Mouse (Mus musculus) cortical plate, adult 2 months (tissue): ENCODE measurements around the gene Vcp. TPM values are rescaled to one million over a fixed set of nuclear protein-coding genes. Genes with fewer than 3 reads are reported as not detected.

ENCODE experiments used
- H3K27ac ChIP-seq: fragments of 200-500 bp; 2 replicates; pipeline ENCODE4 v1.5.1; 2012; ENCODE audit warnings: low read length, control low read depth, inconsistent platforms; ENCODE audit not compliant: insufficient read depth
- H3K4me1 ChIP-seq: fragments of 200-500 bp; 2 replicates; pipeline ENCODE4 v1.6.1; 2011; ENCODE audit warnings: low read length; ENCODE audit not compliant: control insufficient read depth, insufficient read depth
- H3K4me3 ChIP-seq: fragments of 200-500 bp; 2 replicates; pipeline ENCODE4 v1.5.1; 2011; ENCODE audit warnings: mild to moderate bottlenecking, low read length, control low read depth; ENCODE audit not compliant: insufficient read depth
- CTCF ChIP-seq: fragments of 200-500 bp; IDR thresholded peaks from 2 replicates; pipeline ENCODE4 v1.5.1; 2011; ENCODE audit warnings: mild to moderate bottlenecking, control low read depth, low read length; ENCODE audit not compliant: insufficient read depth; ENCODE audit errors: extremely low read depth
- POLR2A ChIP-seq: fragments of 200-500 bp; IDR thresholded peaks from 2 replicates; pipeline ENCODE4 v1.6.1; 2011; ENCODE audit warnings: mild to moderate bottlenecking, low read length, control low read depth; ENCODE audit not compliant: insufficient read depth; ENCODE audit errors: extremely low read depth
- polyA plus RNA-seq: library from polyadenylated mRNA; depleted of rRNA; stranded (reverse); fragments of >200 nt; gene quantifications from 2 replicates; pipeline ENCODE4 v1.2.3, GENCODE M21; 2012

Vcp gene
- polyA plus RNA-seq, 1 experiment: 176 TPM

DNA sequence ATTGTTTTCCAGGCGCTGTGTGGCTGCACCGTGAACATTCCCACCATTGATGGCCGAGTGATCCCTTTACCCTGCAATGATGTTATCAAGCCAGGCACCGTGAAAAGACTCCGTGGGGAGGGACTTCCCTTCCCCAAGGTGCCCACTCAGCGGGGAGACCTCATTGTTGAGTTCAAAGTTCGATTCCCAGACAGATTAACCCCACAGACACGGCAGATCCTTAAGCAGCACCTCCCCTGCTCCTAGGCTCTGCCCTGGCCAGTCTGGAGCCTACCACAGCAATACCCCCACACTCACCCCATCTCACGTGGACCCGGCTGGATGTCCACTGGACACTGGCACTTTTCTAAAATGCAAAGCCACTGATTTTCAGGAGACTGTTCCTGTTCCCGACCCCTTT is 43.0 kb downstream of the Vcp start:
- H3K27ac ChIP-seq: no peak overlapping the region
- H3K4me3 ChIP-seq: no peak overlapping the region
- TF ChIP-seq POLR2A (no peak), CTCF (no peak)
- peaks cover 4% of the 10 kb centered on the region; the same call in 1 of the 2 replicates for H3K4me1 ChIP-seq

DNA sequence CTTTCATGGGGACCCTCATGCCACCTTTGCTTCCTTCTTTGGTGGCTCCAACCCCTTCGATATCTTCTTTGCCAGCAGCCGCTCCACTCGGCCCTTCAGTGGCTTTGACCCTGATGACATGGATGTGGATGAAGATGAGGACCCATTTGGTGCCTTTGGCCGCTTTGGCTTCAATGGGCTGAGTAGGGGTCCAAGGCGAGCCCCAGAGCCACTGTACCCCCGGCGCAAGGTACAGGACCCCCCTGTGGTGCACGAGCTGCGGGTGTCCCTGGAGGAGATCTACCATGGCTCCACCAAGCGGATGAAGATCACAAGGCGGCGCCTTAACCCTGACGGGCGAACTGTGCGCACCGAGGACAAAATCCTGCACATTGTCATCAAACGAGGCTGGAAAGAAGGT is 43.7 kb downstream of the Vcp start:
- H3K4me3 ChIP-seq: no peak overlapping the region
- H3K27ac ChIP-seq: no peak overlapping the region
- peaks cover 4% of the 10 kb centered on the region; the same call in 1 of the 2 replicates for H3K4me1 ChIP-seq
- TF ChIP-seq CTCF: no peak
- no peak for TF ChIP-seq POLR2A

DNA sequence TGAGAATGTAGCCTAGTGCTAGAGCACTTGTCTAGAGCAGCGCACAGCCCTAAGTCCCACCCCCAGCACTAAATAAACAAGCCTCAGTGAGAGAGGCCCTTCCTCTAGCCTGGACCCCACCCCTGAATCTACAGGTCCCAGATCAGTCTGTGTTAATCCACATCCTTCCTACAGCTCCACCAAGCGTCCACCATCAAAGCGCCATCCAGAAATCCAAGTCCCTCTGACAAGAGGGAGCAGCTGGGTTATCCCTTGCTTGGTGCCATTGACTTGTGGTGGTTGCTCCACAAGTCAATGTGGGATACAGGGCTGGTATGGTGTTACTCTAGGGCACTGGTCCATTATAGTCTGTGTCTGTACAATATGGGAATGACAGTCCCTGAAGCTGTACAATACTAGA is 45.1 kb downstream of the Vcp start:
- Histone ChIP-seq H3K4me1 (peaks cover 4% of the 10 kb centered on the region; the same call in 1 of the 2 replicates), H3K4me3 (no peak overlapping the region), H3K27ac (no peak overlapping the region)
- TF ChIP-seq CTCF: no peak
- TF ChIP-seq POLR2A: no peak

DNA sequence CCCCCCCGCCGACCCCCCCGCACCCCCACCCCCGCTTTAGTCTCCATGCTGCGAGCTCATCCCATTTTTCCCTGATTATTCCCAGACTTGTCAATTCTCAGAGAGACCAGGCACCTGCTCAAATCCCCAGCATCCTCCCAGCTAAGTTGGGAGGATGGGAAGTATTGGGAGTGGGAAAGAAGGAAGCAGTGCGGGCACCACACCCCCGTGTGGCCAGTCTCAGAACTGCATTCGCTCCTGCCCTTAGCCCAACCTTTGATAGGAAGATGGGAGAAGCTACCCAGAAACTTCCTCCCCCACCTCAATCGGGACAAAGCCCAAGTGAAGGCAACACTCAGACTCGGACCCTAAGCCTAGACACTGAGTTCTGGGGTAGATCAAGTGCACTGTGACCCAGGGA is 46.0 kb downstream of the Vcp start:
- no peak overlapping the region for H3K27ac ChIP-seq
- H3K4me3 ChIP-seq: peak overlapping the region; percentile 94; the same call in 1 of the 2 replicates
- TF ChIP-seq POLR2A (no peak), CTCF (peak; percentile 88)
- H3K4me1 ChIP-seq: peaks cover 4% of the 10 kb centered on the region; the same call in 1 of the 2 replicates

DNA sequence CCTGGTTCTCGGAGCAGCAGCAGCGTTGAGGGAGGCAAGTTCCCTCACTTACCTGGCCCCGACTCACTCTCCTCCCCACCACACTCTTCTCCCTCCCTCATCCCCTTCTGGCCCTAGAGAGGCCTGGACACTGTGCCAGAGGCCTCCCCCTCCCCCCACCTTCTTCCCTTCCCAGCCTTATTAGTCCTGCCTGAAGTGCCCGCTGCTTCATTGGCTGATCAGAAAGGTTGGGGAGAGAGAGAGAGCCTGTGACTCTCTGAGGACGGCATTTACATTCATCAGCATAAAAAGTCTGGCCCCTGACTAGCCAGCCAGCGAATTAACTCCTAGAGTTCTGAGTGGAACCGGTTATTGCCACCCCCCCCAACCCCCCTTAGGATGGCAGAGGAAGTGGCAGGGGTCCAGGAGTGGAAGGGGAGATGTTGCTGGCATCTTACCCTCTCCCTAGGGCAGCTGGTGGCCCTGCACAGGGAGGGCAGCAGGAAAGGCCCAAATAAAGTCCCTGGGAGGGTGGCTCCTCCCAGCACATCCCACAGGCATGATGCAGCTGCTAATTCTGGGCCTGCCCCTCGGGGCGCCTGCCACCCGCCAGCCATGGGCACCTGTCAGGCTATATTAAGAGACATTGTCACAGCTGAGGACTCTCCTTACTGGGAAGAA is 46.7 kb downstream of the Vcp start:
- Histone ChIP-seq H3K27ac (peak overlapping the region; percentile 88), H3K4me3 (peak overlapping the region; percentile 94), H3K4me1 (peaks cover 5% of the 10 kb centered on the region; the same call in 1 of the 2 replicates)
- TF ChIP-seq CTCF (no peak), POLR2A (peak; percentile 42; the same call in 1 of the 2 replicates)

DNA sequence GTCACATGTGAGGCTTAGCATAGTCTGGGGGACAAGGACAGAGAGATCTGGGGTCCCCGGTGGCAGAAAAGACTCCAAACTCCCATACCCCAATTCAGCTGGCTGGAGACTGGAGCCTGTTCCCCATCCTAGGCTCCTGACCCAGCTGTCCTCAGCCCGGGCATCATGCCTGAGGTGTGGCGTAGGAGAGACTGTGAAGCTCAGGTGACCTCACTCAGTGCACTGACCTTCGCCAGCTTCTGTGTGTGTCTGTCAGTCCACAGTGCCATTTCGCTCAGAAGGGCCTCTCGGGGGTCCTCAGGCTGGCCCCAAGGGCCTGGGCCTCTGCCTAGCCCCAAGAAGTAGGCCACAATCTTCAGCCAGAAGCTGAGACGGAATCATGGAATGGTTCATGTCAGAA is 47.7 kb downstream of the Vcp start:
- peak overlapping the region; percentile 88 for H3K27ac ChIP-seq
- TF ChIP-seq CTCF (no peak), POLR2A (no peak)
- H3K4me1 ChIP-seq: peaks cover 6% of the 10 kb centered on the region
- H3K4me3 ChIP-seq: peak overlapping the region; percentile 94

DNA sequence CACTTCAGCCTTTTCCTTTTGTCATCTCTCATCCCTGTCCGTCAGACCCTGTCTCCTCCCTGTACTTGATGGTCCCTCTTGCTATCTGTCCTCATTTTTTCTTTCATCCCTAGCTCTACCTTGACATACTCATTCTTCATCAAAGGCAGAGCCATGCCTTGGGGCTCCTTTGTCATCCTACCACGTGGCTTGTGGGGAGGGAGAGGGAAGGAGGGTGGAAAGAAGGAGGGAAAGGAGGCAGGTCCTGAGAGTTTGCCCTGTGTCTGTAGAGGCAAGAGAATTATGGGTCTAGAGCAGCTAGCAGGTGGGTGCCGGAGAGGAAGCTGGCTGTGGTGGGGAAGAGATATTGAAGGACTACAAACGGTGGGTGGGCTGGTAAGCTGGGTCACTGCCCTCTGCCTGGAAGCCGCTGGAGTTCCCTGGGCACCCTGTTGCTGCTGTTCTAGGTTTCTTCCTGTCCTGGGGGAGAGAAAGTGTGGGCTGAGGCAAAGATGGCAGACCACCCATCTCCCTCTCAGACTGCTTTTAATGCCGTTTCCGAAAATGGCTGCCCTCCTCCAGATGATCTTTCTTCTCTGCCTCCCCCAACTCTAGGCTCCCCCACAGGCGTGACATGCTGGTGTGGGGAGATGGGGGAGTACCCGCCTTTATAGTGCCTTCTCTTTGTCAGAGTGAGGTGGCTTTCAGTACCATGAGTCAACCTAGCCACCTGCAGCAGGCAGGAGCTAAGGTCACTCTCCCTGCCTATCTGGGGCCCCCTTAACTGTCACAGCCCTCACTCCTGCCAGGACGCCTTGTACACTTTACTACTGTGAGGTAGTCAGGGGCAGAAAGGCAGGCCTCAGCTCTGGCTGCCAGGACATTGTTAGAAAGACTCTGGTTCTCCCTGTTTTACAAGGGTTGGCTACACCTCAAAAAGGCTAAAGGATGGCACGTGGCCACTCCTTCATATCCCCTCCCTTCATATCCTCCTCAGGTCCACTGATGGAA is 48.8 kb downstream of the Vcp start:
- H3K27ac ChIP-seq: peak overlapping the region; percentile 88
- peak overlapping the region; percentile 94 for H3K4me3 ChIP-seq
- TF ChIP-seq POLR2A (no peak), CTCF (no peak)
- peaks cover 7% of the 10 kb centered on the region for H3K4me1 ChIP-seq

DNA sequence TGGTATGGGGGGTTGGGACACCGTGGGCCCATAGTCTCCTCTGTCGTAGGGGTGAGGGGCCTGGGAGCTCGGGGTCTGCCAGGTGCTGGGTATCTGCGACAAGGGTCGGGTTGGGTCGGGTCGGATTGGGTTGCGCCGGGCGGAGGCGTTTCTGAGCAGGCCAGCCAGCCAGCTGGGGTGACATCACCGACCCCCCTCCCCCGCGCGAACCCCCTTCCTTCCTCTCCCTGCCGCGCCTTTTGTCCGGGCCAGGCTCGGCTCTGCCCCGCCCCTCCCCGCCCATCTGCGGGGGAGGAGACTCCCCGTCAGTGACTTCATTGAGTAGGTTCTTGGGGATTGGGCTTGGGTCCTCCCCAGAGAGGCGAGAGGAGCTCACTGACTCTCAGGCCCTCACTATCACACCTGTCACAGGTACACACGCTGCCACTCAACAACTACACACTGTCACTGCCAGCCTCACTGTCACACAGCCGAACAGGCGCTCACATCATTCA is 50.2 kb downstream of the Vcp start:
- Histone ChIP-seq H3K4me3 (peak overlapping the region; percentile 94), H3K4me1 (peaks cover 16% of the 10 kb centered on the region), H3K27ac (peak overlapping the region; percentile 96)
- TF ChIP-seq POLR2A (peak; percentile 82), CTCF (no peak)

DNA sequence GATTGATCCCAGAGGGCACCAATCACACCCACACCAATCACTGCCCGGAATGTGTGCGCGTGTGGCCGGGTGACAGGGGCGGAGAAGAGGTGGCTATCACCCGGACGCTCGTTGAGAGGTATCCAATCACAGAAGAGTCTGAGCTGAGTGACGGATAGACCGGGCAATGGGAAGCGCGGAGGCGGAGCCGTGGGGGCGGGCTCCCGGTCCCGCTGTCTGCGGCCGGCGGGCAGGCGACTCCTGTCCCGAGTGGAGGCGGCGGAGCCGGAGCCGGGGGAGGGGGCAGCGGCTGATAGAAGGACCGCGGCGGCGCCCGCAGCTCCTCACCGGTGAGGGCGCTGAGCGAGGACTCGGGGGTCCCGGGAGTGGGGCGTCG is 50.6 kb downstream of the Vcp start, which contains the start of gene Dnajb5:
TSS of gene Dnajb5 (plus strand) at position 139 of the 376 bp plus-strand sequence.
- TF ChIP-seq CTCF (no peak), POLR2A (no peak)
- peak within 1 kb of the TSS; percentile 96 for H3K27ac ChIP-seq
- H3K4me1 ChIP-seq: peaks cover 16% of the 10 kb centered on the region
- H3K4me3 ChIP-seq: peak within 1 kb of the TSS; percentile 94
